Mouse (Mus musculus) neural tube, embryonic 15.5 days (tissue): Measurements from ENCODE around the gene Sertad3. TPM values are rescaled to one million over a fixed set of nuclear protein-coding genes. Genes with fewer than 3 reads are reported as not detected.

Experiments used
- ATAC-seq: fragments of 200-750 bp; cut with Nextera tagmentation; 2 replicates; pipeline ENCODE4 v1.8.0; 2017; ENCODE audit warnings: mild to moderate bottlenecking, moderate TSS enrichment, moderate library complexity; ENCODE audit not compliant: low FRiP score
- H3K27ac ChIP-seq: fragments of 300-500 bp; sonication (generic); replicated peaks from 2 replicates; pipeline ENCODE4 v1.5.1; 2015; ENCODE audit warnings: mild to moderate bottlenecking, inconsistent platforms
- H3K27me3 ChIP-seq: fragments of 300-500 bp; sonication (generic); replicated peaks from 2 replicates; pipeline ENCODE4 v1.6.1; 2015; ENCODE audit warnings: inconsistent platforms
- H3K36me3 ChIP-seq: fragments of 300-500 bp; sonication (generic); 2 replicates; pipeline ENCODE4 v1.6.1; 2015; ENCODE audit warnings: inconsistent platforms
- H3K4me1 ChIP-seq: fragments of 300-500 bp; sonication (generic); 2 replicates; pipeline ENCODE4 v1.6.1; 2015; ENCODE audit warnings: inconsistent platforms
- H3K4me2 ChIP-seq: fragments of 300-500 bp; sonication (generic); 2 replicates; pipeline ENCODE4 v1.6.1; 2015; ENCODE audit warnings: inconsistent platforms, mild to moderate bottlenecking, moderate library complexity
- H3K4me3 ChIP-seq: fragments of 300-500 bp; sonication (generic); replicated peaks from 2 replicates; pipeline ENCODE4 v1.5.1; 2015; ENCODE audit warnings: mild to moderate bottlenecking, inconsistent platforms
- H3K9ac ChIP-seq: fragments of 300-500 bp; sonication (generic); replicated peaks from 2 replicates; pipeline ENCODE4 v1.6.1; 2015; ENCODE audit warnings: mild to moderate bottlenecking, inconsistent platforms
- H3K9me3 ChIP-seq: fragments of 300-500 bp; sonication (generic); replicated peaks from 2 replicates; pipeline ENCODE4 v1.6.1; 2016; ENCODE audit warnings: inconsistent platforms
- WGBS: fragments of 180-500 bp; shearing (Covaris S2); methylation state at CpG from one replicate; pipeline ENCODE4 v1.1.7; 2015; ENCODE audit warnings: mixed read lengths; 5-methylcytosine and 5-hydroxymethylcytosine counted together
- polyA plus RNA-seq: library from polyadenylated mRNA; unstranded; fragments of >200 nt; fragmentation: Nextera tagmentation; extraction: Ambion mirVana; gene quantifications from 2 replicates; pipeline ENCODE4 v1.2.1, GENCODE M21; 2015

The Sertad3 gene
- 8.8 and 11.0 TPM in 2 replicates for polyA plus RNA-seq

DNA sequence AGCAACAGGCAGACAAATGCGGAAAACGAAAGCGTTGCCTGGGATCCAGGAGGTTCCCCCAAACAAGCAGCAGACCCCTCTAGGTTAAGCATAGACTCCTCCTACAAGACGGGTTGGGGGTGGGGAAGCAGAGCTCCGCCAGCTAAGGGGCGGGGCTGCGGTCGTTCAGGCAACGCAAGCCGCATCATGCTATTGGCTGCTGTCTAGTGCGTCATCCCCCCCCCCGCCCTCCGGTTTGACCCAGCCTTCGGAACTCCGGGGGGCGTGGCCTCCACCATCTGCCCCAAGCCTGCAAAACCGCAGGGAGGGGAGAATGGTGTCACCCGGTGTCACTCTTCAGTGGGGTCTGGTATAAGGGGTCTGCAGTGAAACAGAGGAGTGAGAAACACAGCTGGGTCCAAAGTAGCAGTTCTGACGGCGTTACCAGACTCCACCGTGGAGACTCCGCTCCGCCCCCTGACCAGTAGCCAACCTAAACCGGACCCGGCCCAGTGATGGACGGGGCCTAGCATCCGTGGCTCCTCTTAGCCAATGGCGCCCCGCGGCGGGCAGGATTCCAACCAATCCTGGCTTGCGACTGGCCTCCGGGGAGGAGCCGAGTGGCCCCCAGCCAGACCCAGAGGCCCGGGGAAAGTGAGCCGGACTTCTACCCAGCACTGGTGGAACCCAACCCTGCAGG, at the start of gene Sertad3:
TSS of gene Sertad3 (plus strand) at position 613 of the 679 bp plus-strand sequence.
- peak within 1 kb of the TSS; percentile 86 for H3K27ac ChIP-seq
- H3K27me3 ChIP-seq, result no peaks in the 10 kb centered on the region
- peak within 1 kb of the TSS; percentile 66 for H3K4me2 ChIP-seq
- ATAC-seq, result peak; percentile 91
- H3K9me3 ChIP-seq, result no peaks in the 10 kb centered on the region
- 0 out of 2 replicates have a peak, but pooled peaks cover 3% of the 10 kb centered on the region for H3K36me3 ChIP-seq
- peak within 1 kb of the TSS; percentile 43 for H3K9ac ChIP-seq
- H3K4me1 ChIP-seq, result peaks cover 14% of the 10 kb centered on the region; the same call in 1 of the 2 replicates
- peak within 1 kb of the TSS; percentile 61 for H3K4me3 ChIP-seq
- under 1% methylated on average over 36 of the region's 36 CpGs for WGBS

- Histone ChIP-seq H3K4me3 (no peak overlapping the region), H3K4me2 (no peak overlapping the region), H3K9me3 (peaks cover 4% of the 10 kb centered on the region; the same call in 1 of the 2 replicates), H3K9ac (no peak overlapping the region), H3K36me3 (peaks cover 70% of the 10 kb centered on the region), H3K27ac (no peak overlapping the region), H3K27me3 (0 out of 2 replicates have a peak, but pooled peaks cover 6% of the 10 kb centered on the region), H3K4me1 (no peaks in the 10 kb centered on the region)
- ATAC-seq, result no peak
- 90% methylated on average over 1 of the region's 1 CpGs for WGBS
Measured at GRCm38 (mm10) chr7:27427387-27427786, 46.2 kb upstream of the Sertad3 start.

DNA sequence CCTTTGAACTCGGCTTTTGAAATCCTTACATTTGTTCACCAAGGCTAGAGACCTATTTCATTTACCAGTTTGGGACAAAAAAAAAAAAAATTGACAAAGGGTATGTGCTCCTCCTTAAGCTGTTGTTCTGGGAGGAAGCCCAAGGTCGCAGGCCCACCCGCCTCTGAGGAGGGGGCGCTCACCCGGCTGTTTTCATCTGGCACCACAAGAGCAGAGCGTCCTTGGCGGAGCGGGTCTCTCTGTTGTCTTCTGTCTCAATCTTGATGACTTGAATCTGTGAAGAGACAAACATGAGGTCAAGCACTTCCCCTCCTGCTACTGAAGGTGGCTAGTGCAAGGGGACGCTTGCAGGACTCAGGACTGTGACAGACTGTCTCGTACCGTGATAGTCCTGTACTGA, 45.6 kb upstream of the Sertad3 start:
- Histone ChIP-seq H3K4me2 (no peak overlapping the region), H3K27me3 (peaks cover 9% of the 10 kb centered on the region; the same call in 1 of the 2 replicates), H3K4me3 (no peak overlapping the region), H3K9ac (no peak overlapping the region), H3K9me3 (0 out of 2 replicates have a peak, but pooled peaks cover 4% of the 10 kb centered on the region), H3K4me1 (no peaks in the 10 kb centered on the region), H3K36me3 (peaks cover 68% of the 10 kb centered on the region), H3K27ac (no peak overlapping the region)
- 87% methylated on average over 11 of the region's 11 CpGs for WGBS
- ATAC-seq, result no peak

DNA sequence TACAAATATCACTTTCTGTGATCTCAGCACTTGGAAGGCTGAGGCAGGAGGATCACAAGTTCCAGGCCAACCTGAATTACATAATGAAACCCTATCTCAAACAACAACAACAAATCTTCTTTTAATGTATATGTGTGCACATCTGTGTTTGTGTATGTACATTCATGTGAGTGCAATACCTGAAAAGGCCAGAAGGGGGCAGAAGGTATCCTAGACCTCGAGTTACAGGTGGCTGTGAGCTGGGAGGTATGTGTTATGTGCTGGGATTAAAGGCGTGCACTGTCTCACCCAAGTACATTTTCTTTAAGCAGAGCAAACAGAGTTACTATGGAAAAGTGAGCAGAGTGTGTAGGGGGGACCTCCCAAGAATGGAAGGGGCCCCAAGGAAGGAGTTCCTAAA, 44.4 kb upstream of the Sertad3 start:
- H3K9me3 ChIP-seq, result 0 out of 2 replicates have a peak, but pooled peaks cover 4% of the 10 kb centered on the region
- 73% methylated on average over 2 of the region's 2 CpGs for WGBS
- H3K9ac ChIP-seq, result no peak overlapping the region
- H3K4me2 ChIP-seq, result no peak overlapping the region
- H3K27ac ChIP-seq, result no peak overlapping the region
- H3K36me3 ChIP-seq, result peaks cover 58% of the 10 kb centered on the region
- ATAC-seq, result no peak
- H3K27me3 ChIP-seq, result peaks cover 13% of the 10 kb centered on the region
- no peak overlapping the region for H3K4me3 ChIP-seq
- H3K4me1 ChIP-seq, result no peaks in the 10 kb centered on the region

DNA sequence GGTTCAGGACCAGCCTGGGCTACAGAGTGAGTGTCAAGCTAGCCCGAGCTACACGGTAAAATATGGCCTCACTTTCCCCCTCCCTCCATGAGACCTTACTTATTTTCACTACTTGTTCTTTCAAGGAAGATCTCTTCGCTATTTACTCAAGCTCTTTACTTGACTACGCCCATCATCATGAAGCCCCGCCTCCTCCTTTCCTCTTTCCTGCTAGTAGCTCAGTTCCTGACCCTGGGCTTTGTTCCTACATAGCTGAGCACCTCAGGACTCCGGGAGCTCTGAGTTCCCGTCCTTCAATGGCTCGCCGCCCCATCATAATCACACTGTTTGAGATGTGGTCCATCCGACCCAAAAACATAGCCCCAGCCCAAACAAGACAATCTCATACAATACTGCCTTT, 40.2 kb upstream of the Sertad3 start:
- WGBS, result 40% methylated on average over 10 of the region's 10 CpGs

GRCm38 (mm10) chr7:27433794-27434193, 39.8 kb upstream of the Sertad3 start:
- Histone ChIP-seq H3K4me2 (no peak overlapping the region), H3K4me3 (no peak overlapping the region), H3K36me3 (peaks cover 21% of the 10 kb centered on the region), H3K4me1 (no peaks in the 10 kb centered on the region), H3K9ac (no peak overlapping the region), H3K27me3 (peaks cover 23% of the 10 kb centered on the region), H3K9me3 (0 out of 2 replicates have a peak, but pooled peaks cover 4% of the 10 kb centered on the region), H3K27ac (no peak overlapping the region)
- ATAC-seq, result no peak
- WGBS, result 13% methylated on average over 10 of the region's 10 CpGs

More for the DNA sequence above, 40.2 kb upstream of the Sertad3 start:
- ATAC-seq, result no peak
- H3K4me3 ChIP-seq, result no peak overlapping the region
- 0 out of 2 replicates have a peak, but pooled peaks cover 4% of the 10 kb centered on the region for H3K9me3 ChIP-seq
- peaks cover 25% of the 10 kb centered on the region for H3K36me3 ChIP-seq
- H3K27ac ChIP-seq, result no peak overlapping the region
- no peak overlapping the region for H3K4me2 ChIP-seq
- H3K9ac ChIP-seq, result no peak overlapping the region
- H3K4me1 ChIP-seq, result no peaks in the 10 kb centered on the region
- H3K27me3 ChIP-seq, result peaks cover 23% of the 10 kb centered on the region

- Histone ChIP-seq H3K9me3 (no peaks in the 10 kb centered on the region), H3K36me3 (peaks cover 33% of the 10 kb centered on the region), H3K27me3 (peaks cover 23% of the 10 kb centered on the region), H3K4me2 (no peak overlapping the region), H3K9ac (no peak overlapping the region), H3K4me1 (no peaks in the 10 kb centered on the region), H3K27ac (no peak overlapping the region), H3K4me3 (no peak overlapping the region)
- ATAC-seq, result no peak
- 57% methylated on average over 5 of the region's 5 CpGs for WGBS
Measured at GRCm38 (mm10) chr7:27437544-27437943, 36.0 kb upstream of the Sertad3 start.

DNA sequence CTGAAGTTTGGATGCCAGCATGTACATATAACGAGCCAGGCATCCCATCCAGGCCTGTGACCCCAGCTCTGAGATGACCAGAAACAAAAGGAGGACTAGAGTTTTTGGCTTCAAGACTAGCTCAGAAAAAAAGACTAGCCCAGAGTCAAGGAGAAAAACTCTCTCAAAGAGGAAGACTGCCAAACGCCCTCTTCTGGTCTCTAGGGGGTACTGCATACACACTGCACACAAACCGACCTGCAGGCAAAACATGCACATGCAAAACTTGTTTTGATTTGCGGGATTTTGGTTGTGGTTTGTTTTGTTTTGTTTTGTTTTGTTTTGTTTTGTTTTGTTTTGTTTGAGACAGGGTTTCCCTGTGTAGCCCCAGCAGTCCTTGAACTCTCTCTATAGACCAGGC, 33.6 kb upstream of the Sertad3 start:
- H3K27ac ChIP-seq, result no peak overlapping the region
- peaks cover under 1% of the 10 kb centered on the region; the same call in 1 of the 2 replicates for H3K4me1 ChIP-seq
- H3K4me3 ChIP-seq, result no peak overlapping the region
- no peaks in the 10 kb centered on the region for H3K9me3 ChIP-seq
- ATAC-seq, result no peak
- H3K4me2 ChIP-seq, result no peak overlapping the region
- H3K27me3 ChIP-seq, result peaks cover 15% of the 10 kb centered on the region; the same call in 1 of the 2 replicates
- H3K9ac ChIP-seq, result no peak overlapping the region
- 82% methylated on average over 4 of the region's 4 CpGs for WGBS
- H3K36me3 ChIP-seq, result peaks cover 27% of the 10 kb centered on the region

DNA sequence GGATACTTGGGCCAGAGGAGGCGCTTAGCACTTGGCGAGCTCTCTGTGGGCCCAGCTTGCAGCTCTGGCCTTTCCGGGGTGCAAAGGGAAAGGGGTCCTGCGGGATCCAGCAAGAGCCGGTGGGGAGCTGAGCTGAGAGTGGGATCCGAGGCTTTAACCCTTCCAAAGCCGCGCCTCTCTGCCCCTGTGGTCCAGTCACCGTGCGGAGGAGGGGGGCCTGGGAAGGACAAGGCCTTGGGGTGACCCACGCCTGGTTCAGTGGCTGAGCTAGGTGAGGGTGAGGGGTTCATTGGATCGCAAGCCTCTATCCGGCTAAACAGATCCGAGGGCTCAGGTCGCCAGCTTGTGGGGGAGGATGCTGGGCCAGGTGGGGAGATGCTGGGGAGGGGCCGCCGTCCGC, 27.5 kb upstream of the Sertad3 start:
- Histone ChIP-seq H3K9me3 (no peaks in the 10 kb centered on the region), H3K4me1 (peaks cover 29% of the 10 kb centered on the region), H3K27me3 (0 out of 2 replicates have a peak, but pooled peaks cover 12% of the 10 kb centered on the region), H3K36me3 (peaks cover 8% of the 10 kb centered on the region; the same call in 1 of the 2 replicates), H3K4me3 (peak overlapping the region; percentile 55), H3K9ac (peak overlapping the region; percentile 67), H3K4me2 (peak overlapping the region; percentile 96), H3K27ac (peak overlapping the region; percentile 79)
- ATAC-seq, result no peak
- WGBS, result under 1% methylated on average over 17 of the region's 18 CpGs

DNA sequence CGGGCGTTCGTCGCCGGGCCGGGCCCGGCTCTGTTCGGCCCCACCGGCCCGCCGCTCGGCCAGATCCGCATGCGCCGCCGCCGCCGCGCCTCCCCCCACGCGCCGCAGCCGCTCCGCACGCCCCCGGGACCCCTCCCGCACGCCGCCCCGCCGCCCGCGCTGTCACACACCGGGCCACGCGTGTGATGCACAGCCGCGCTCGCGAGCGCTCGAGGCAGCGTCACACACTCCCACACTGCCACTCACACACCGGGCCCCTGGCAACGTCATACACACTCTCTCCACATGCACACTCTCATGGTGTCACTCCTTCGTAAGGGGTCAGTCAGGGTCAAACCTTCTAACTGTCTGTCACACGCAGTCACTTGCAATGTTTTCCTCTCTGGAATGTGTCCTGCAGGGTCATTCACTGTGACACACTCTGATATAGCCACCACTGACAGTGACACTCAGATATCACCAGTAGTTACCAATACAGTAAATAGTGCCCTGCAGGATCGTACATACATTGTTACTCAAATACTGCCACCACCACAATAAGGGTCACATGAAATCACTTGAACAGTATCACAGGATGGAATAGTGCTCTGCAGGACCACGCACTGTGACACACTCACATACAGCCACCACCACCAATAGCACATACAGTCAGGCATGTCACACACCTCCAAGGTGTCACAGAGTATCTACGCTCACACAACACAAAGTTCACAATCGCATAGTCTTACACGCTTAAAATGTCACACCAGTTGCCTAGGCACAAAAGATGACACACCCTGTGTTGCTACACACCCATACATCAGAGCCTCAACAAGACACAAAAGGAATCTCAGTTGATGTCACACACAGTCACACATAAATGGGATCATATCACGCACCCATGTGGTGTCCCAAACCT, 26.8 kb upstream of the Sertad3 start:
- H3K9me3 ChIP-seq, result no peaks in the 10 kb centered on the region
- ATAC-seq, result peak; percentile 63
- peaks cover 5% of the 10 kb centered on the region; the same call in 1 of the 2 replicates for H3K36me3 ChIP-seq
- 0 out of 2 replicates have a peak, but pooled peaks cover 12% of the 10 kb centered on the region for H3K27me3 ChIP-seq
- H3K4me3 ChIP-seq, result peak overlapping the region; percentile 55
- peak overlapping the region; percentile 67 for H3K9ac ChIP-seq
- H3K4me1 ChIP-seq, result peaks cover 29% of the 10 kb centered on the region
- H3K27ac ChIP-seq, result peak overlapping the region; percentile 79
- 9% methylated on average over 39 of the region's 53 CpGs for WGBS
- H3K4me2 ChIP-seq, result peak overlapping the region; percentile 96
